Mouse (Mus musculus) midbrain, embryonic 14.5 days (tissue): ENCODE measurements around the gene Allc. TPM values are rescaled to one million over a fixed set of nuclear protein-coding genes. Genes with fewer than 3 reads are reported as not detected.

Source experiments
- ATAC-seq: fragments of 200-750 bp; cut with Nextera tagmentation; 2 replicates; pipeline ENCODE4 v1.8.0; 2017; ENCODE audit warnings: moderate number of reproducible peaks, moderate library complexity; ENCODE audit not compliant: low FRiP score, low TSS enrichment
- DNase-seq: peaks from one replicate; pipeline ENCODE4 v3.0.0-alpha.2; 2015
- H3K27ac ChIP-seq: fragments of 300-500 bp; sonication (generic); replicated peaks from 2 replicates; pipeline ENCODE4 v1.5.1; 2014; ENCODE audit warnings: mild to moderate bottlenecking, low read depth, low read length, moderate library complexity
- H3K27me3 ChIP-seq: fragments of 300-500 bp; sonication (generic); 2 replicates; pipeline ENCODE4 v1.6.1; 2014; ENCODE audit warnings: low read length, control low read depth, mixed read lengths; ENCODE audit not compliant: control insufficient read depth, insufficient read depth
- H3K36me3 ChIP-seq: fragments of 300-500 bp; sonication (generic); 2 replicates; pipeline ENCODE4 v1.6.1; 2014; ENCODE audit warnings: low read length, control low read depth; ENCODE audit not compliant: control insufficient read depth, insufficient read depth
- H3K4me1 ChIP-seq: fragments of 300-500 bp; sonication (generic); 2 replicates; pipeline ENCODE4 v1.6.1; 2014; ENCODE audit warnings: mild to moderate bottlenecking, antibody characterized with exemption, low read length, control low read depth; ENCODE audit not compliant: control insufficient read depth, insufficient read depth
- H3K4me2 ChIP-seq: fragments of 300-500 bp; sonication (generic); 2 replicates; pipeline ENCODE4 v1.6.1; 2014; ENCODE audit warnings: mild to moderate bottlenecking, low read length, moderate library complexity
- H3K4me3 ChIP-seq: fragments of 300-500 bp; sonication (generic); replicated peaks from 2 replicates; pipeline ENCODE4 v1.5.1; 2014; ENCODE audit warnings: low read depth, low read length
- H3K9ac ChIP-seq: fragments of 300-500 bp; sonication (generic); replicated peaks from 2 replicates; pipeline ENCODE4 v1.6.1; 2014; ENCODE audit warnings: mild to moderate bottlenecking, low read length, moderate library complexity
- H3K9me3 ChIP-seq: fragments of 300-500 bp; sonication (generic); 2 replicates; pipeline ENCODE4 v1.6.1; 2016; ENCODE audit warnings: low read length, control low read depth, mixed read lengths; ENCODE audit not compliant: control insufficient read depth
- WGBS: fragments of 180-500 bp; shearing (Covaris S2); extraction: QIAGEN DNeasy Blood & Tissue Kit; methylation state at CpG from one replicate; pipeline ENCODE4 v1.1.7; 2014; 5-methylcytosine and 5-hydroxymethylcytosine counted together
- polyA plus RNA-seq: library from polyadenylated mRNA; unstranded; fragments of >200 nt; fragmentation: Nextera tagmentation; extraction: Ambion mirVana; gene quantifications from 2 replicates; pipeline ENCODE4 v1.2.1, GENCODE M21; 2014

The Allc gene
- polyA plus RNA-seq, 1 experiment from 2014 or later = not detected

- H3K9ac ChIP-seq = no peak within 1 kb of the TSS
- H3K4me3 ChIP-seq = no peak within 1 kb of the TSS
- H3K27me3 ChIP-seq = no peaks in the 10 kb centered on the region
- no peaks in the 10 kb centered on the region for H3K36me3 ChIP-seq
- H3K9me3 ChIP-seq = no peaks in the 10 kb centered on the region
- H3K4me1 ChIP-seq = no peaks in the 10 kb centered on the region
- ATAC-seq = no peak
- WGBS = 83% methylated on average over 15 of the region's 15 CpGs
- no peak for DNase-seq
- no peak within 1 kb of the TSS for H3K27ac ChIP-seq
- H3K4me2 ChIP-seq = no peak within 1 kb of the TSS
These were observed 30.0 kb downstream of the Allc start, which contains the start of gene Dcdc2c for GRCm38 (mm10) chr12:28552299-28552698. Gene Dcdc2c, minus strand, starts transcription at chr12:28552399.

- DNase-seq = no peak
- H3K27me3 ChIP-seq = no peaks in the 10 kb centered on the region
- no peaks in the 10 kb centered on the region for H3K4me1 ChIP-seq
- no peaks in the 10 kb centered on the region for H3K9me3 ChIP-seq
- H3K36me3 ChIP-seq = no peaks in the 10 kb centered on the region
- H3K27ac ChIP-seq = no peak overlapping the region
- no peak overlapping the region for H3K9ac ChIP-seq
- no peak overlapping the region for H3K4me2 ChIP-seq
- ATAC-seq = no peak
- H3K4me3 ChIP-seq = no peak overlapping the region
- 73% methylated on average over 18 of the region's 18 CpGs for WGBS
These were observed 30.5 kb downstream of the Allc start for GRCm38 (mm10) chr12:28551775-28552174.

- H3K36me3 ChIP-seq = no peaks in the 10 kb centered on the region
- 67% methylated on average over 4 of the region's 4 CpGs for WGBS
- no peak overlapping the region for H3K4me3 ChIP-seq
- no peaks in the 10 kb centered on the region for H3K27me3 ChIP-seq
- ATAC-seq (no peak), DNase-seq (no peak)
- no peaks in the 10 kb centered on the region for H3K4me1 ChIP-seq
- no peaks in the 10 kb centered on the region for H3K9me3 ChIP-seq
- H3K4me2 ChIP-seq = no peak overlapping the region
- no peak overlapping the region for H3K9ac ChIP-seq
- no peak overlapping the region for H3K27ac ChIP-seq
These were observed 33.4 kb downstream of the Allc start for GRCm38 (mm10) chr12:28548887-28549286.

GRCm38 (mm10) chr12:28514264-28514775 lies 68.0 kb downstream of the Allc start:
- Histone ChIP-seq H3K4me3 (no peak overlapping the region), H3K9ac (no peak overlapping the region), H3K4me2 (no peak overlapping the region), H3K36me3 (no peaks in the 10 kb centered on the region), H3K9me3 (0 out of 2 replicates have a peak, but pooled peaks cover 4% of the 10 kb centered on the region), H3K4me1 (no peaks in the 10 kb centered on the region), H3K27me3 (no peaks in the 10 kb centered on the region), H3K27ac (no peak overlapping the region)
- 74% methylated on average over 1 of the region's 1 CpGs for WGBS
- no peak for ATAC-seq
- DNase-seq = no peak

- Histone ChIP-seq H3K27ac (no peak overlapping the region), H3K9me3 (0 out of 2 replicates have a peak, but pooled peaks cover 4% of the 10 kb centered on the region), H3K27me3 (no peaks in the 10 kb centered on the region), H3K36me3 (no peaks in the 10 kb centered on the region), H3K9ac (no peak overlapping the region), H3K4me3 (no peak overlapping the region), H3K4me2 (no peak overlapping the region), H3K4me1 (no peaks in the 10 kb centered on the region)
- DNase-seq = no peak
- ATAC-seq = no peak
- 59% methylated on average over 5 of the region's 5 CpGs for WGBS
These were observed 72.5 kb downstream of the Allc start for GRCm38 (mm10) chr12:28509699-28510280.

Other genes starting within 250 kb of the Allc start
- not detected in 2 replicates for gene Dcdc2c, start 30.1 kb downstream of the Allc start, polyA plus RNA-seq
- gene Colec11, start 40.9 kb upstream of the Allc start, polyA plus RNA-seq = 0.72 and 0.93 TPM in 2 replicates
- gene Rps7, start 53.4 kb upstream of the Allc start, polyA plus RNA-seq = 653 and 682 TPM in 2 replicates
- 18.3 and 18.6 TPM in 2 replicates for gene Rnaseh1, start 67.1 kb upstream of the Allc start, polyA plus RNA-seq
- 21.0 and 28.4 TPM in 2 replicates for gene Adi1, start 92.7 kb upstream of the Allc start, polyA plus RNA-seq
- gene Trappc12, start 167.9 kb upstream of the Allc start, polyA plus RNA-seq = 43.3 and 49.8 TPM in 2 replicates
- 77.0 and 80.4 TPM in 2 replicates for gene Eipr1, start 169.3 kb upstream of the Allc start, polyA plus RNA-seq